In the genomic region with DNA sequence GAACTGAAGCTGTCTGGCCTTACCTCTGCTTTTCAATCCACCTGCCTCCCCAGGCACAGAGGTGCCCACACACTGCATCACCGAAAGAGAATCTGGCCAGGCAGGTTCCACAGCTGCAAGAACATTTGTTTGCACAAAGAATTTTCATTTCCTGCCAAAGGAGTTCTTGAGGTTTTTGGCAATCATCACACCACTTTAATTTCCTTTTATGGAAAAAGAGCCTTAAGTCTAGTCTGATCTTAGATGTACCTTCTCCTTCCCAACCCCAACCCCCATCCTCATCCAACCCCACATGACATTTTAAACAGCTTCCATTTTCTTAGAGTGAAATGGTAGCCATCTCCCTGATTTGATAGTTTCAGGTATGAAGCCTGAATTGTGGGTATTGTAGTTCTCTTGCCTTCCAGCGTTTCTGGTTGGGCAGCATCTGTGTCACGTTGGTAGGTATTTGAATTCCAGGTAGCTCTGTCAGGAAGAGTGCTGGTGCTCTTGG, we compare ENCODE assay signal across 10 mouse cellular contexts.
A peak's percentile ranks its signal among the peaks of the same experiment; 100 is the strongest.
DNase-seq lines count a peak whose midpoint lies in the region; ATAC-seq and TF ChIP-seq lines count a peak whose summit lies in the region.
"Had no signal": no experiment of that assay in that cellular context is flagged by ENCODE, and none has a peak within 500 bp of the region (broad histone marks: within the 10 kb centered on the region; RNA-seq: fewer than 3 reads in every experiment).

No protein-coding gene starts in this region.

- no peaks in the 10 kb centered on the region for H3K36me3 ChIP-seq in limb, embryonic 13.5 days
- H3K36me3 ChIP-seq in stomach, embryonic 15.5 days, result no peaks in the 10 kb centered on the region
- H3K36me3 ChIP-seq in midbrain, embryonic 13.5 days, result no peaks in the 10 kb centered on the region

- H3K4me1 ChIP-seq in limb, embryonic 13.5 days, result peaks cover 7% of the 10 kb centered on the region; the same call in 1 of the 2 replicates
- no peaks in the 10 kb centered on the region for H3K4me1 ChIP-seq in stomach, embryonic 15.5 days
- H3K4me1 ChIP-seq in midbrain, embryonic 13.5 days (replicated peaks), result no peaks in the 10 kb centered on the region
- H3K4me1 ChIP-seq: megakaryocyte, embryonic 14.5 days had no signal

- 0 out of 2 replicates have a peak overlapping the region, but pooled peaks have one; percentile 11 for H3K4me2 ChIP-seq in limb, embryonic 13.5 days (replicated peaks)
- H3K4me2 ChIP-seq in stomach, embryonic 15.5 days, result 0 out of 2 replicates have a peak overlapping the region, but pooled peaks have one; percentile 27
- no peak overlapping the region for H3K4me2 ChIP-seq in midbrain, embryonic 13.5 days (replicated peaks)

- ATAC-seq in Patski, result peak; percentile 21
- ATAC-seq in limb, embryonic 13.5 days (ENCODE audit: low FRiP score, low read depth), result peak; percentile 71
- ATAC-seq in stomach, embryonic 15.5 days (ENCODE audit: insufficient read depth, low FRiP score, low read depth), result peak; percentile 95
- no peak for ATAC-seq in midbrain, embryonic 13.5 days

- CTCF ChIA-PET in Patski (lab: Charles Lee), result interaction anchor here (1.4 to 1.5 kb wide), 2 partner anchors 36 to 65 kb away, joined by 3 to 6 read pairs; no protein-coding TSS in a partner anchor

- POLR2A ChIA-PET in Patski (lab: Charles Lee), result no interaction called here

- H3K9me3 ChIP-seq in limb, embryonic 13.5 days, result no peaks in the 10 kb centered on the region
- H3K9me3 ChIP-seq in stomach, embryonic 15.5 days, result no peaks in the 10 kb centered on the region
- H3K9me3 ChIP-seq in midbrain, embryonic 13.5 days, result no peaks in the 10 kb centered on the region
- H3K9me3 ChIP-seq: megakaryocyte, embryonic 14.5 days had no signal

- TF ChIP-seq CTCF in Patski (IDR thresholded peaks at IDR 0.05), result no peak

- H3K9ac ChIP-seq in limb, embryonic 13.5 days, result no peak overlapping the region
- no peak overlapping the region for H3K9ac ChIP-seq in stomach, embryonic 15.5 days
- H3K9ac ChIP-seq in midbrain, embryonic 13.5 days (replicated peaks), result no peak overlapping the region

- no peak for DNase-seq in Patski (ENCODE audit: low read depth, low spot score)
- DNase-seq in fibroblast of lung, adult 2 months (ENCODE audit: low read depth), result peak; percentile 21
- DNase-seq in cerebellum, adult 11-12 months, result no peak
- DNase-seq in cerebellum, postnatal 4 days (ENCODE audit: low spot score in 2 of 2), result no peak
- DNase-seq: cerebellum, adult 2 months had no signal

- H3K27me3 ChIP-seq in Patski, result no peaks in the 10 kb centered on the region
- no peaks in the 10 kb centered on the region for H3K27me3 ChIP-seq in limb, embryonic 13.5 days
- no peaks in the 10 kb centered on the region for H3K27me3 ChIP-seq in stomach, embryonic 15.5 days (replicated peaks)
- H3K27me3 ChIP-seq in midbrain, embryonic 13.5 days, result no peaks in the 10 kb centered on the region
- H3K27me3 ChIP-seq: megakaryocyte, embryonic 14.5 days had no signal

- in situ Hi-C loops in Patski (cut with MboI; ENCODE audit: low pct_unique_long_range_greater_than_20kb), result no loop called here

- H3K4me3 ChIP-seq in limb, embryonic 13.5 days, result no peak overlapping the region
- H3K4me3 ChIP-seq in stomach, embryonic 15.5 days (replicated peaks), result no peak overlapping the region
- H3K4me3 ChIP-seq in midbrain, embryonic 13.5 days (replicated peaks), result no peak overlapping the region
- H3K4me3 ChIP-seq: heart, adult 2 months; megakaryocyte, embryonic 14.5 days had no signal

- WGBS in limb, embryonic 13.5 days, result 41% methylated on average over 3 of the region's 3 CpGs
- 33% methylated on average over 3 of the region's 3 CpGs for WGBS in stomach, embryonic 15.5 days
- 70% methylated on average over 3 of the region's 3 CpGs for WGBS in midbrain, embryonic 13.5 days

- H3K27ac ChIP-seq in limb, embryonic 13.5 days, result no peak overlapping the region
- peak overlapping the region; percentile 57; the same call in 1 of the 2 replicates for H3K27ac ChIP-seq in stomach, embryonic 15.5 days
- H3K27ac ChIP-seq in midbrain, embryonic 13.5 days, result no peak overlapping the region
- H3K27ac ChIP-seq: heart, adult 2 months had no signal
